Mouse (Mus musculus) E14TG2a.4 (cell line): Measurements from ENCODE around the gene Vasn.
"Not testable (repeated sequence)": the region's sequence is repeated elsewhere in the genome, so short reads cannot be mapped to it uniquely, and the experiment has no call there.

Experiments
- CTCF ChIP-seq: conservative IDR thresholded peaks from 2 replicates; pipeline ENCODE4 v1.5.1; 2014; ENCODE audit warnings: low read length
- NANOG ChIP-seq: IDR thresholded peaks from 2 replicates; pipeline ENCODE4 v1.6.1; 2014; ENCODE audit warnings: borderline replicate concordance, low read length, mixed read lengths

- not testable (repeated sequence) for TF ChIP-seq CTCF, NANOG
Observed at GRCm38 (mm10) chr16:4680922-4681455, 41.2 kb downstream of the Vasn start.
